Mouse (Mus musculus) cerebral cortex, adult 2 months (tissue): ENCODE measurements around the gene Trpm3.

ENCODE experiments used
- WGBS: fragments of 180-500 bp; shearing (Covaris S2); methylation state at CpG from one replicate; pipeline ENCODE4 v1.1.7; 2018; 5-methylcytosine and 5-hydroxymethylcytosine counted together

The Trpm3 gene

GRCm38 (mm10) chr19:22768242-22768641, 629.4 kb downstream of the Trpm3 start:
- WGBS = 75% methylated on average over 3 of the region's 3 CpGs

GRCm38 (mm10) chr19:22775191-22775695, 636.4 kb downstream of the Trpm3 start:
- WGBS = 62% methylated on average over 3 of the region's 3 CpGs

GRCm38 (mm10) chr19:22780192-22780843, 641.5 kb downstream of the Trpm3 start:
- WGBS = 47% methylated on average over 7 of the region's 7 CpGs

- 82% methylated on average over 2 of the region's 2 CpGs for WGBS
Observed at GRCm38 (mm10) chr19:22783745-22784144, 644.9 kb downstream of the Trpm3 start.

GRCm38 (mm10) chr19:22789753-22790152, 650.9 kb downstream of the Trpm3 start:
- 55% methylated on average over 3 of the region's 3 CpGs for WGBS

GRCm38 (mm10) chr19:22796996-22797395, 658.1 kb downstream of the Trpm3 start:
- 65% methylated on average over 2 of the region's 2 CpGs for WGBS

GRCm38 (mm10) chr19:22800471-22800870, 661.6 kb downstream of the Trpm3 start:
- 17% methylated on average over 5 of the region's 5 CpGs for WGBS

GRCm38 (mm10) chr19:22804311-22804710, 665.5 kb downstream of the Trpm3 start:
- 78% methylated on average over 2 of the region's 2 CpGs for WGBS

- WGBS = 64% methylated on average over 3 of the region's 3 CpGs
Observed at GRCm38 (mm10) chr19:22810247-22810646, 671.4 kb downstream of the Trpm3 start.

- 59% methylated on average over 8 of the region's 8 CpGs for WGBS
Observed at GRCm38 (mm10) chr19:22821741-22822140, 682.9 kb downstream of the Trpm3 start.

GRCm38 (mm10) chr19:22823491-22823981, 684.7 kb downstream of the Trpm3 start:
- 51% methylated on average over 9 of the region's 9 CpGs for WGBS

GRCm38 (mm10) chr19:22825812-22826211, 687.0 kb downstream of the Trpm3 start:
- 73% methylated on average over 1 of the region's 1 CpGs for WGBS

- WGBS = 74% methylated on average over 2 of the region's 2 CpGs
Observed at GRCm38 (mm10) chr19:22828198-22828742, 689.4 kb downstream of the Trpm3 start.

GRCm38 (mm10) chr19:22841081-22842040, 702.5 kb downstream of the Trpm3 start:
- 51% methylated on average over 6 of the region's 6 CpGs for WGBS

- WGBS = 95% methylated on average over 2 of the region's 2 CpGs
Observed at GRCm38 (mm10) chr19:22842697-22843096, 703.9 kb downstream of the Trpm3 start.

GRCm38 (mm10) chr19:22847696-22848095, 708.9 kb downstream of the Trpm3 start:
- WGBS = 58% methylated on average over 12 of the region's 12 CpGs

GRCm38 (mm10) chr19:22848251-22848650, 709.4 kb downstream of the Trpm3 start:
- WGBS = 51% methylated on average over 1 of the region's 1 CpGs

- WGBS = 80% methylated on average over 7 of the region's 7 CpGs
Observed at GRCm38 (mm10) chr19:22848783-22849576, 710.1 kb downstream of the Trpm3 start.

GRCm38 (mm10) chr19:22851423-22851822, 712.6 kb downstream of the Trpm3 start:
- 79% methylated on average over 5 of the region's 5 CpGs for WGBS

- 74% methylated on average over 4 of the region's 4 CpGs for WGBS
Observed at GRCm38 (mm10) chr19:22859644-22860043, 720.8 kb downstream of the Trpm3 start.

GRCm38 (mm10) chr19:22867456-22867855, 728.6 kb downstream of the Trpm3 start:
- WGBS = 65% methylated on average over 5 of the region's 5 CpGs
